Mouse (Mus musculus) megakaryocyte, embryonic 14.5 days (primary cell): ENCODE measurements at regions not wholly inside any gene's neighbourhood (a gene's known extent, or its start where the extent isn't known, plus 50 kb on each side); places are given as distances from the start of the nearest gene placed in this dataset.

Experiments used
- FLI1 ChIP-seq: IDR thresholded peaks from 2 replicates; pipeline ENCODE4 v1.6.1; 2012; ENCODE audit warnings: low read length, inconsistent platforms, mixed read lengths
- GATA1 ChIP-seq: IDR thresholded peaks from 3 replicates; pipeline ENCODE4 v1.6.1; 2012; ENCODE audit warnings: mixed read lengths, low read length, inconsistent platforms, borderline replicate concordance

GRCm38 (mm10) chr11:71424879-71425278, 194.3 kb upstream of the Nlrp1b start:
- TF ChIP-seq FLI1 (no peak), GATA1 (no peak)
